Mouse (Mus musculus) cerebellum, postnatal 25 days (tissue): ENCODE data around the gene Ascc1.
A peak's percentile ranks its signal among the peaks of the same experiment; 100 is the strongest.

Experiments
- DNase-seq, 2 experiments: peaks; one replicate each; pipeline ENCODE4 v3.0.0; 2021; ENCODE audit warnings: mixed read lengths in 2 of 2

Ascc1 gene

DNA sequence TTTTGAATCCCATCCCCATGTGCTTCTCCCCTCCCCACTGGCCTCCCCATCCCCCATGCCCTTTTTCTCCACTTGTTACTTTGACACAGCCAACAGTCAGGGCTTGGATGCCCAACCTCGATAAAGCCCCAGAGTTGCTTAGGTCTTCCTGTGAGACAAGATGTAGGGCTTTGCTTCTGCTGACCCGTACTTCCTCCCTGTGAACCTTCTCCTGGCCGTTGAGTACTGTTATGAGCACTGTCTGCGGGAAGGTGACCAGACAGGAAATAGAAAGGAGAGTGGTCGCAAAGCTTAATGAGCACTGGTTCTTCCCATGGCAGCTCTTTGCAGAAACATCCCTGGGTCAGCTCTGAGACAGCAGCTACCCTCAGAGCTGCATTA lies 78.0 kb downstream of the Ascc1 start:
- DNase-seq: no peak

DNA sequence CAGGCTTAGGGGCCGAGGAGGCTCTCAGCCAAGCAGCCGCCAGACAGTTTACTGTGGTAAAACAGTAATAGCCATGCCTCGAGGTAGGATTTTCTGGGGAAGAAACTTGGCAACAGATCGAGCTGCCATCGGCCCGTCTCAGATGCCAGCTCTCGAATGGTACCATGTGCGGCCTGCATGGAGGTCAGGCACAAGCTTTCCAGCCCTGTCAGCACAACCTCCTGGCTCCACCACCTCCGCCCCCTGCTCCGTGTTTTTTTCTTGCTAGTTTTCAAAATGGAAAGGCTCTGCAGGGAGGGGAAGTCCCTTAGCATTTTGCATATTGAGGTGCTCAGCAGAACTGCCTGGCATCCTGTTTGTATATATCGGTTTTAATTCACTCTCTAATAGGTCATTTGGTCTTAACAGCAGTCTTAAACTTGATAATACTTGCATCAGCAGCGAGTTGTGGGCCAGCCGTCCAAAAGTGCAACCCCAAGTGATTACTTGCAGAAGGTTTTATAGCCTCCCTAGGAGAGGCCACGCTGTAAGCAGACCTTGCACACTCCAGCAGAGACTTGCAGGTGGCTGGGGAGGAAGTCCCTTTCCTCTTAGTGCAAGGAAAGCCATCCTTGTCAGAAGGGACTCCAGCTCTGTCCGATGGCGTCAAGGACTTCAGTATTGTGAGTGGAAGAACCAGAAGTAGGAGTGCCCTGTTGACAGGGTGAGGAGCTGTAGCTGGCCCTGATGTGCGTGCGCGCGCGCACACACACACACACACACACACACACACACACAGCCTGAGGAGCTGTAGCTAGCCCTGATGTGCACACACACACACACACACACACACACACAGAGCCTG lies 78.6 kb downstream of the Ascc1 start:
- DNase-seq: peak; percentile 48 to 53

DNA sequence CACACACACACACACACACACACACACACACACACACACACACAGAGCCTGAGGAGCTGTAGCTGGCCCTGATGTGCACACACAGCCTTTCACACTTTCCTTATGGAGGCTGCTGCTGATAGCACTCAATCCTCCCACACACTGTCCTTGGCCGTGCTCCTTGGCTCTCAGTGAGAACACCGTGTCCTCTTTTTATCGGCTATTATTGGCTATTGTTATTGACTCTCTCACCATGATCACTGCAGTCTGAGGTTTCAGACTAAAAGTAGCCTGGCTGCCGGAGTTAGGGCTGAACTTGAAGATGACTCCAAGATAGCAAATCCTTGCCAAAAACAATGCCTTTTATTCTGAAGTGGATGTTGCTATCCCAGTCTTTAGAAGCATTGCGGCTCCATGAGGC lies 79.3 kb downstream of the Ascc1 start:
- peak; percentile 43 to 50 for DNase-seq

DNA sequence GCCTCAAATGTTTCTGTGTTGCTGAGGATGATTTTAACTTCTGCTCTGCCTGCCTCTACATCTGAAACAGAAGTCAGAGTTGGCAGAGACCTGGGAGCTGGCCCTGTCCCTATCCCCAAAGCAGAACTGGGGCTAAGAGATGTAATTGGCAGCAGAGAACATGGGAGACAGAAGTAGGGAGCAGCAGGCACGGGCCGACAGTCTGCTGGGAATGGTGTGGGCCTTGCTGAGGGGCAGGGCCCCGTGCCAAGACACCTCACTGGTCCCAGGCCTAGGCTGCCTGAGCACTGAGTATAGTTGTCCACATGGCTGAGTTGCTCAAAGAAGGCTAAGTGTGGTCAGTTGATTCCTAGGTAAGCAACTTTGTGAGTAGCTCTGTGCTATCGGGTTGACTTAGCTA lies 81.5 kb downstream of the Ascc1 start:
- DNase-seq: peak; percentile 61 to 77

DNA sequence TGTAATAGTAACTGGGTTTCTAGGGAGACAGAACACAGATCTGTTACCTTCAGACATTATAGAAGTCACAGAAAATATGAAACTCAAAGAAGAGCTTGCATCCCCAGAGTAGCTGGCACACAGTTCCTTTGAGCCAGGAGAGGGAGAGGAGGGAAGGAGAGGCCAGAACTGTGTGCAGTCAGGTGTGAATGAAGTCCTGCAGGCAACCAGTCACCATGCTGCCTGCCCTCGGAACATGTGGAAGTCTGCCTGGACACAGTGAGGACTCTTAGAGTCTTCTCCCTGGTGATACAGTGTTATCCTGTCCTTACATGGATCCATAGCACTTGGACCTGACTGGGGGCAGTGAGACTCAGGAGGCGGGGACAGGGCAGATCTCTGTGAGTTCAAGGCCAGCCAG lies 89.7 kb downstream of the Ascc1 start:
- no peak for DNase-seq

DNA sequence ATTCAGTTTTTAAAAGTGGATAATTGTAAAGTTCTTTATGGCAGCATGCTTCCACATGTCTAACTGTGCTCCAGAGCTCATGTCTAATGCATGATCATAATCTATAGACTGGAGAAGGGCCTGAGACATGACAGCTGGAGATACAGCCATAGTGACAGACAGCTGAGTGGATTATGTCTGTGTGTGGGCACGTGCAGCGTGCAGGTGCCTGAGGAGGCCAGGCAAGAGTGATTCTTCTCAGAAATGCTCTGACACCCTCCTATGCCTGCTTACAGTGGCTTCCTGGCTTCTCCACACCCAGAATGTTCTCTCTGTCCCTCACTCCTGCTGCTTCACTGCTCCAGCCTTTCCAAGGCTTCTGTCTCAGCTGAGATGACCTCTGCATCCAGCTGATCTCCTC lies 91.1 kb downstream of the Ascc1 start:
- no peak for DNase-seq

DNA sequence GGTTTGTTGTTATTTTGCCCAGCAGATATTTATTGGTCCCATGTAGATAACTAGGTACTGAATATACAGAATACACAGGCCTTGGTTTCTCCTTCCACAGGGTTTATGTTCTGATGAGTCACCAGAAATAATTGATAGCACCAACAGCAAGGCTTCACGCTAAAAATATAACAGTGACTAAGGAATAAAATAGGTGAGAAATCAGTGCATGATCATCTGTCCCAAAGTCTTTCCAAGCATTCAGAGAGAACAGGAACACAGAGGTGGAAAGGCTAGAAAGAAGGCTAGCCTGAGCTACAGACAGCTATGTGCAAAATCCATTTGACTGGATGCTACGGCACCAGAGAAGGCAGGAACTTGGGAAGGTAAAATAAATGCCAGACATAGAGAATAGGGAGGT lies 93.0 kb downstream of the Ascc1 start:
- no peak for DNase-seq

DNA sequence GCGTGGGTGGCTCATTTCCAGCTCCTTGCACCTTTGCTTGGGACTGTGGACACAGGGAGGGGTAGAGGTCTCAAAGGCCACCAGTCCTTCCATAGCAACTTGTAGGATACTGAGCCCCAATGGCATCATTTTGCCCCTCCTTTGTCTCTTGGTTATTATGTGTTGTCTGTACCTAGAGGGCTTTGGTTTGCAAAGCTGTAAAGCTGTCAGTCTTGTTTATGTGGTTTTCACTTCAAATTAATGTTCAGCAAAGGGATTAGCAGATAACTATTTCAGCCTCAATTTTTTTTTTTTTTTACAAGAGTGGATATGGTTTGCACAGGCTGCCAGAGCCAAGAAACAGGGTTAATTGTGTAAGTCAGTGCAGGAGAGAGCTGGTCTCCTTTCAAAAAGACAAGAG lies 93.7 kb downstream of the Ascc1 start:
- no peak for DNase-seq

DNA sequence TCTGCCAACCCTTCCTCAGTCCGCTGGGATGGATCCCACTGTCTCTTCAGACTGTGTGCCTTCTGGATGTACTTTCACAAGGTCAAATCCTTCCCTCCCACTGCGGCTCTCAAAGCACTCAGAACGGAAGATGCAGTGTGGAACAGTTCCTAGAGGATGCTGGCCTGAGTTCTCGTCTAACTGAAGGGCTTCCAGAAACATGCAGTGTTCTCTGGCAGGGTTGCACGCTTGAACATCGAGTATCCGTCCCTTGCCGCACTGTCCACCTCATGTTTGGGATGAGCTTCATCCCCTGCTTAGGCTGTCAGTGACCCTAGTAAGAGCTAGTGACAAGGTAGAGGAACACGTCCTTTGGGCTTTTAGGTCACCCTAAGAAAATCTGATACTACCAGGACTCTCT lies 94.5 kb downstream of the Ascc1 start:
- DNase-seq: peak in 1 of 2 experiments; percentile 45

DNA sequence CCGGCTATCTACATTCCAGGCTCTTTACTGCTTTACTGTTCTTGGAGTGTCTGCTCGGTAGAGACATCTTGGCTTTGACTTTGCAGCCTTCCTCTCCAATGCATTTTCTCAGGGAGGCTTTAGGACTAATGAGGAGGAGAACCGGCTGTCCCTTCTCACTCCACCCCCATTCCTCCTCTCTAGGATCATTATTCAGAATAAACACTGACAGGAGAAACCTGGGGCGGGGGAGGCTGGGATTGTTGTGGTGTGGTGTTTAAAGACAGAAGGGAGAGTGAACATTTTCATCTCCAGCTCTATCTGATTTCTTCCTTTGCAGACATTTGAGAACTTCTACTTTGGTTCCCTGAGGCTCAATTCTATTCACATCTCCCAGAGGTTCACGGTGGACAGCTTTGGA lies 95.2 kb downstream of the Ascc1 start:
- DNase-seq: no peak

DNA sequence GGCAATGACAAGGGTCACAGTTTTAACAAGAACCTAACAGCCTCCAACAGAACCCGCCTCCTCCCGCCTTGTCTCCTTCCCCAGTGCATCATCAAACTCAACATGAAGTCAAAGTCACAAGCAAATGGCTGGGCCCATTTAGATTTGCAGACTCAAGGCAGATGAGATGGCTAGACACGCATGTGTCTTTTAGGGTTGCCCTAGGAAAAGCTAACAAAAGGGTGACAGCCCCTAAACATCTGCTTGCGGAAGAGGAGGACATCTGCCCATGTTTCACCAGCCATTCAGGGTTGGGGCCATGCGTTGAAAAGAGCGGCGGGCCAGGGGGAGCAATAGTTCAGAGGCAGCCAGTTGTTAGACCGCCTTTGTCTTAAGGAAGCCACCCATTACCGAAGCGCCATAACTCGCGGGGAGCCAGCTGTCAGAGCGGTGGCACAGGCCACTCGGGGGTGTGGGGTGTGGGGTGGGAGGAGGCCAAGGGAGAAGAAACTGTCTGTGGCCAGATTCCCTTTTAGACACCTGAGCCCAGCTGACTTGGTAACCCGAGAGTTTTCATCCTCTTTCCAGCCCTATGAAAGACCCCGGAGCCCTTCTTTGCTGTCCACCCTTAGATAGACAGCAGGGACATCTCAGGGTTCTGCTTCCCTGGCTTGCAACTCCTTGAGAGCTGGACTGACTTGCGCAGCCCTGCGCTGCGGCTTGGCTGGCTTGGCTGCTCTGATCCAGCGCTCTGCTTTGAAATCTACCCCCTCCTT lies 103.0 kb downstream of the Ascc1 start:
- DNase-seq: peak in 1 of 2 experiments; percentile 55

DNA sequence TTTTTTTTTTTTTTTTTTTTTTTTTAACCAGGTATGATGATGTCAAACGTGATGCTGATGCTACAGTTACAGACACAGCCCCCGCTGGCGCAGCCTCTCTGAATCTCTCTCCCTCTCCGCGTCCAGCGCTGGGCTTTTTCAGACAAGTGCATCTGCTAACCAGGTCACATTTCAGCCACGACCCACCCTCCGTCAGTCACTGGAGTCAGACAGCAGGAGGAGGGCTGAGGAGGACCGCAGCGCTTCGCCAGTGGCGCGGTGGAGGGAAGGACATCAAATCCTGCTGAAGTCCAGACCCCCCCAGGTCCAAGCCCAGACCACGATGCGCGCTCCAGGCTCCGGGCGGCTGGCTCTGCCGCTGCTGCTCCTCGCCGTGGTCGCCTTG lies 103.5 kb downstream of the Ascc1 start, which contains the start of gene Spock2:
TSS of gene Spock2 (plus strand) at position 74 of the 385 bp plus-strand sequence.
- peak; percentile 83 to 85 for DNase-seq

DNA sequence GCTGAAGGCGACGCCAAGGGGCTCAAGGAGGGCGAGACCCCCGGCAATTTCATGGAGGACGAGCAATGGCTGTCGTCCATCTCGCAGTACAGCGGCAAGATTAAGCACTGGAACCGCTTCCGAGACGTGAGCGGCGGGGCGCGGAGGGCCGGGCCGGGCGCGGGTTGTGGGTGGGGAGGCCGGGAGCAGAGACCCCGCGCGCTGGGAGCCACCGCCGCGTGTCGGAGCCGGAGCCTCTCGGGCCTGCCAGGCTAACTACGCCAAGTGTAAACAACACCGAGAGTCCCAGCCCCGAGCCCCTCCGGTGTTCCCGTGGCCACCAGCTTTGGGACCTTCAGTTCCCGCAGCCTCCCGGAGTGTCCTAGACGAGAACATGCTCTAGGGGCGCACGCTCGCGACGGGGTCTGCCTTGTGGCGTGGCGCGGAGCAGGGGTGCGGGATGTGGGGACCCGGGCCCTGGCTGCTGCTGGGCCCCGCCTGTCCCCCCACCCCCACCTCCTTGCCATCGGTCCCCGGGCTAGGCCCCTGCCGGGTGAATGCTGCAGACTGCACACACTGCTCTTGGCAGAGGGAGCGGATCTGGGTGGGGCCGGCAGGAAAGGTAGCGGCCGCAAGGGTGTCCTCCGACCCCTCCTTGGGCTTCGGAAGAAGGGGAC lies 104.1 kb downstream of the Ascc1 start:
- DNase-seq: peak; percentile 73 to 78

DNA sequence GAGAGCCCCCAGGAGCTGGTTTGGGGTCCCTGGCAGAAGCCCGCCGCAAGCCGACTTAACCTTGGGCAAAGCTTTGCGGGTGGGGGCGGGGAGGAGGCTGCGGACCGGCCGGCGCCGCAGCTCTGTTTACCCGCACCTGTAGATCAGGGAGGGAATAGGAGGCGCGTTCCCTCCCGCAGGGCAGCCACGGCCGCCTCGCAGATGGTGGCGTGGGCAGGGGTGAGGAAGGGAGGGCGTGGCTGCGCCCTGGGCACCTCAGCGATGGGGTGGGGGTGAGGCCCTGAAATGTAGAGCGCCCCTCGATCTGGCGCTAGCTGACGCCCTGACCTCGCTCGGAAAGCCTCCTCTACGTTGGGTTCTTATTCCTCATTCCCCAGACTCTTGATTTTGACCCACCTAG lies 104.8 kb downstream of the Ascc1 start:
- DNase-seq: peak; percentile 86 to 90

DNA sequence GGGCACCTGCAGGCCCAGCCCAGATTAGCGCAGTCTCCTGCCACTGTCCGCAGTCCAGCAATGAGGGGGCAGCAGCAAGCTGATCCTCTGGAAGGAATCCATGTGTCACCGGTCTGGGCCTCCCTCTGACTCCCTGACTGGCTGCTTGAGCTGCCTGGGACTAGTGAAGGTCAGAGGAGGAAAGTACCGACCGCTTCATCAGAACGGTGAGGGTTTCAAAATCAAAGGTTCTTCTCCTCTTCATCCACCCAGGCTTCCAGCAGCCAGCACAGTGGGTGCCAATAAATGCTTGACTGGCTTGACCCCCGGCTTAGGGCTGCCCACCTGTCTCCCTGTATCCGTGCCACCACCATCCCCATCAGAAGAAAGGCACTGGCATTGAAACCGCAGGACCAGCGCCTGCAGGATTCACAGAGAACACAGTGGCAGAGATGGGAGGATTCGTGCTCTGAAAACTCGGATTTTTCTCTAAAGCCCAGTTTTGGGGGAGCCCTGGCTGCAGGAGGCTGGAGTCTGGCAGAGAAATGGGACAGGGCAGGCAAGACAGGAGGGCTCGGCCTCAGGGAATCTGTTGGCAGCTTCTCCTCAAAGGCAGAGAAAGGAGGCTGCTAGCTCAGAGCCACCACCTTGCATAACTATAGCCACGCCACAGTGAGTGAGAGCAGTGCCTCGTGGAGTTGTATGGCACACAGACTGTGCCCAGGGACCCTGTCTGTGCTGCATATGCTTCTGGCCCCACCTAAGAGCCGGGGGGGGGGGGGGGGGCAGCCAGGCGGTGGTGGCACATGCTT lies 105.9 kb downstream of the Ascc1 start:
- peak; percentile 78 to 83 for DNase-seq

DNA sequence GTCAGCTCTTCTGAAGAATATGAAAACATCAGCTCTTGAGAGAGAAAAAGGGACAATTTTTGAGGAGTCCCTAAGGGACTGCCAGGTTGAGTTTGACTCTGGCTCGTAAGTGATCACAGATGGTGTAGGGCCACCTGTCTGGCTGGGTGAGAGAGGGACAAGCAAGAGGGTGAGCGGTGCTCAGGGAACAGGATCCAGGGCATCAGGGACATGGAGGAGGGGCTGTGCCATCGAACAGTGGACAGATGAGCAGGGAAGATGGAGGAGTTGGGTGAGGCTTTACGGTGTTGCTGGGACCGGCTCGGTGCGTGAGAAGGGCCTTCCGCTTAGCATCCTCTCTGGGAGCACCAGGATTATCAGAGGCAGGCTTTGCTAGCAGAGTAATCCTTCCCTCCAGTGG lies 106.7 kb downstream of the Ascc1 start:
- DNase-seq: peak; percentile 75 to 77

DNA sequence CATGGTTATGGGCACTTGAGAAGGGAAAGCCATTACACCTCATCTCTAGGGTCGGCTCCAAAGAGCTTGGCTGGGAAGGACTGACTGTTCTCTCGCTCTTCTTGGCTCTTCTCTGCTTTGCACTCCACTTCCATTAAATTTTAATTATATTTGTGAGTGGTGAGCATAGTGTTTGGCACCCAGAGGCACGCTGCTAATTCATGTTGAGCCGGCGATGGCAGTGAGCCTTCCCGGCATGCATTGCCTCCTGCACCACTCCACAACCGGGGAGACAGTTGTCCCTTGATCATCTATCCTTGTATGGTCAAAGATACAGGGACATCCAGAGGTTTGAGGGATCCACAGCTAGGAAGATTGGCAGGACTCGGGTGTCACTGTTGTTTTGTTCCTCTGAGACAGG lies 107.4 kb downstream of the Ascc1 start:
- peak in 1 of 2 experiments; percentile 48 for DNase-seq

DNA sequence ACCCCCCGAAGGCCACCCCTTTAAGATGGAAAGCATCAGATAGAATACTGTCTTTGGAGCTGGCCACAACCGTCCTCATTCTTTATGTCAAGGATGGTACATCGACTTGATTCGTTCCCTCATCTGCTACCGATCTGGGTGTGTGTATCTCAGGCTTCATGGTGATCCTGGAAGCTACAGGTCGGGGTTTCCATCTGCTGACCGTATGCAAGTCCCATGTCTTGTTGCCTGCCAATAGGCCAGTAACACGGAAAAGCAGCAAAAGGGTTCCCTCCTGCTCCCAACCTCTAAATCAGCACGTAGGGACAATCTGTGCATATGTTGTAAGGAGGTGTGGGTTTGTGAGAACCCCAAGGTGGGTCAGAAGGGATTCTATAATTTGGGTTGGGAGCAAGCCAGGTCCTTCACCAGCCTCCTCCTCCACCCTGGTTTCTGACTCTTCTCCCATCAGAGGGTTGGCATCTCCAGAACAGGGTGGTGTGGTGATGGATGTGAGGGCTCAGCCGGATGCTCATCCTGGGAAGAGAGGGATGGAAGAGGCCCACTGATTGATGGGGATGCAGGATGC lies 108.4 kb downstream of the Ascc1 start:
- peak in 1 of 2 experiments; percentile 47 for DNase-seq

DNA sequence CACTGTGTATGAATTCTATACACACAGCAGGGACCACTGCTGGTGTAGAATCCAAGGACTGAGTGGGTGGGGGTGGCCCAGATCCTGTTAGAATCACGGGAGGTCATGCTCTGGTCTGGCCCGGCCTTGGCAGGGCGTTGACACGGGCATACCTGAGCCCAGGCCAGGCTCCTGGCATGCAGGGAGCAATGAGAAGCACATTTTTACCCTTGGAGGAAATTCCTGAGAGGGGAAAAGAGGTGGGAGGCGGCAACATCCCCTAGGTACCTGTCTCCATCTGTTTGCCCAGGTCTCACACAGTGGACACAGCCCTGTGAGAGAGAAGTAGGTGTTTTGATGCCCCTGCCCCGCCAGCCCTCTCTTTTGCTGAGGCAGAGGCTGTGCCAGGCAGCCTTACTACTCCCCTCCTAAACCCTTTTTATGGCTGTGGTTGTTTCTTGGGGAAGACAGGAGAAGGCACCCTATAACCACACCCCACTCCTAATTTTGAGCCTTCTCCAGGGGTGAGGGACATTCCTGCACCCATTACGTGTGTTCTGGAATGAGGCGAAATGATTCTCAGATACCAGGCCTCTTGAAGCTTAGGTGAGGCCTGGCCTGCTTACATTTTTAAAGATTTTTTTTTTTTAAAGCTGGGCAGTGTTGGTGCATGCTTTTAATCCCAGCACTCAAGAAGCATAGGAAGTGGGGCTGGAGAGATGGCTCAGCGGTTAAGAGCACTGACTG lies 111.5 kb downstream of the Ascc1 start:
- peak in 1 of 2 experiments; percentile 39 for DNase-seq

DNA sequence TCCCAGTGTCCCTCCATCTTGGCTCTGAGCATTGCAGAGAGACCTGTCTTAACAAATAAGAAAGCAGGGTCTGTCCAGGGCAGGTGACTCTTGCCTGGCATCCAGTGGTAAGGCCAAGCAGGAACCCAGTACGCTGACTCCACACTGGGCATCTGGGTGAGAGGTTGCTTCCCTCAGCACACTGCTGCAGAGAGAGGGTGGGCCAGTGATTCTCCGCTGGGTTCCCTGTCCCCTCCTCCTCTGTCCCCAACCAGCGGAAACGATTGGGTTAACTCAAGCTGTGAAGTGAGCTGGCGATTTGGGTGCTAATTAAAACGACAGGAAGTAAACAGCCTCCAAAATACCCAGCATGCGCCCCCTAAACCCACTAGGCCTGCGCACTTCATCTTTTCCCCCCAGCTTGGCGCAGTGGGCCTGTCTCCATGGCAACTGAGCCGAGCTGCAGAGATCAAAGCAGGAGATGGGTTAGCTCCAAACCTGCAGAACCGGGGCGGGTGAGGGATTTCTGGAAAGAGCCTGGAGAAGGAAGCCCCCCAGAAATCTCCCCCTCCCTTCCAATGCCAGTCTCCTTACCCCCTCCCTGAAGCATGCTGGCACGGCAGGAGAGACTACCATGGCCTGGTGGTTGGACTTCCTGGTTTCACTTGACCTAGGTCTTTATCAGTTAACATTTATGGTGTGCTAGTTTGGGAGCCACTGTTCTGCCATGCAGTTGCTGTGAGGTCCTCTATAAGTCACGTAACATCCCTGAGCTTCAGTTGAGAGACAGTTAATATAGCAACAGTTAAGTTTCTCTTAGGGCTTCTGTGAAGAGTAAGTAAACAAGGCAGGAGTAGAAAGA lies 113.0 kb downstream of the Ascc1 start:
- DNase-seq: peak; percentile 64 to 74

DNA sequence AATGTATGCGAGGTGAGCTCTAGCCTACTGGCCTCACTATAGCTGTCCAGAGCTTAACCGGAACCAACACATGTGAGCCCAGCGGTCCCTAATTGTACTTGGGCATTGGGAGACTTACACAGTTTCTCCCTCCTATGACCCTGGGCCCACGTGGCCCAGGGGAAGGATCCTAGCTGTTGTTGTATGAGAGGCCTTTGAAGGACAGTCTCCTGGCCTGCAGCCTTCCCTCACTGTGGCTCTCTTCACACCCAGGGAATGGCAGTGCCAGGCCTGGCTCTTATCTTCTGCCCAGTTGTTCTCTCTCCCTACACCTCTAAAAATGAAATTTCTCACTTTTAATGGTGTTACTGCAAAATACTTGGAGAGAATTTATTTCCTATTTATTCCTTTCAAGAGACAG lies 114.4 kb downstream of the Ascc1 start:
- no peak for DNase-seq
